Mouse (Mus musculus): Measurements from ENCODE around the gene Cd300c. TPM values are rescaled to one million over a fixed set of nuclear protein-coding genes. Genes with fewer than 3 reads are reported as not detected.
"Not testable (repeated sequence)": the region's sequence is repeated elsewhere in the genome, so short reads cannot be mapped to it uniquely, and the experiment has no call there.

Gene Cd300c
- 0.15 TPM in 1 of 2 replicates, not detected in the other for polyA plus RNA-seq (2012; rRNA removed)

DNA sequence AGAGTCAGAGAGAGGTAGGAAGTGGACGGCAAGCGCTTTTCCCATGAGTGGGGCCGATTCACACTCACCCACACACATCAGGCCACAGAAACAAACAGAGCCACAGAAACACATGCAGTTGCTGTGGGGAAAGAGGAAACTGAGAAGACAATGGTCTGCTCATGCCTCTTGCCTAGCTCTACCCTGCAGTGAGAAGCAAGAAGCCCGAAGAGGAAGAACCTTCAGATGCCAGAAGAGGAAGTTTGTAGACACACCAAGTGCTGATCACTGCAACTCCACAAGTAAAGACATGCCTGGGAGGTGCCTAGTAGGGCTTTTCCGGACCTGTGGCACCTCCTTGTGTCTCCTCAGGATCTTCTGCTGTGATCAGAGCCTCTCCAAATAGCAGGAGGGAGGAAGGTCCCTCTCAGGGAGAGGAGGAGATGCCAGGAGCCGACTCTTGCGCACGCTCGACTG, at the start of gene Cd300c:
Gene Cd300c (minus strand): TSS at position 406 of the 456 bp plus-strand sequence.
- no peak for DNase-seq (ENCODE audit: low read depth)
- TF ChIP-seq POLR2A (IDR thresholded peaks at IDR 0.05; ENCODE audit: borderline replicate concordance, extremely low read depth, insufficient read depth, insufficient read length, poor library complexity, severe bottlenecking) (no peak), CTCF (IDR thresholded peaks at IDR 0.05; ENCODE audit: borderline replicate concordance, extremely low read depth, insufficient read depth, insufficient read length) (no peak)

DNA sequence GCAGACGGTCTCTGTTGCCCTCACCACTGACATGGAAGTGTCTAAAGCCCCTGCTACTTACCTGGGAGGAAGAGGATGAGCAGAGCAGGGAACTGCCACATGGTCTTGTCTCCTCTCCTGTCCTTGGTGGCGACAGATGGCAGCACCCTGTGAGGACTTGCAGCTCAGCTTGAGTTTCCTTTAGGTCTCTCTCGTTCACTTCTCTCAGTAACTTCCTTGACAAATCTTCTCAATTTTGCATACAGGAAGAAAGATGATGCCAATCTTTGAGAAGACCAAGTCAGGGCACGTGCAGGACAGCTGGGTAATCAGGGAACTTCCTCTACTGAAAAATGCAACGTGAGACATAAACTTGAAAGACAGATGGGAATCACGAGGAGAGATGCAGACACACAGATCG, 47.1 kb upstream of the Cd300c start, which contains the start of gene Cd300ld2:
Gene Cd300ld2 (minus strand): TSS at position 101 of the 400 bp plus-strand sequence.
- not testable (repeated sequence) for DNase-seq (ENCODE audit: low read depth)

DNA sequence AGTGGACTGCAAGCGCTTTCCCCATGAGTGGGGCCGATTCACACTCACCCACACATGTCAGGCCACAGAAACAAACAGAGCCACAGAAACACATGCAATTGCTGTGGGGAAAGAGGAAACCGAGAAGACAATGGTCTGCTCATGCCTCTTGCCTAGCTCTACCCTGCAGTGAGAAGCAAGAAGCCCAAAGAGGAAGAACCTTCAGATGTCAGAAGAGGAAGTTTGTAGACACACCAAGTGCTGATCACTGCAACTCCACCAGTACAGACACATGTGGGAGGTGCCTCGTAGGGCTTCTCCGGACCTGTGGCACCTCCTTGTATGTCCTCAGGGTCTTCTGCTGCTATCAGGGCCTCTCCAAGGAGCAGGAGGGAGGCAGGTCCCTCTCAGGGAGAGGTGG, 35.1 kb upstream of the Cd300c start:
- no peak for DNase-seq (ENCODE audit: low read depth)
- TF ChIP-seq POLR2A (IDR thresholded peaks at IDR 0.05; ENCODE audit: borderline replicate concordance, extremely low read depth, insufficient read depth, insufficient read length, poor library complexity, severe bottlenecking) (no peak), CTCF (IDR thresholded peaks at IDR 0.05; ENCODE audit: borderline replicate concordance, extremely low read depth, insufficient read depth, insufficient read length) (no peak)

DNA sequence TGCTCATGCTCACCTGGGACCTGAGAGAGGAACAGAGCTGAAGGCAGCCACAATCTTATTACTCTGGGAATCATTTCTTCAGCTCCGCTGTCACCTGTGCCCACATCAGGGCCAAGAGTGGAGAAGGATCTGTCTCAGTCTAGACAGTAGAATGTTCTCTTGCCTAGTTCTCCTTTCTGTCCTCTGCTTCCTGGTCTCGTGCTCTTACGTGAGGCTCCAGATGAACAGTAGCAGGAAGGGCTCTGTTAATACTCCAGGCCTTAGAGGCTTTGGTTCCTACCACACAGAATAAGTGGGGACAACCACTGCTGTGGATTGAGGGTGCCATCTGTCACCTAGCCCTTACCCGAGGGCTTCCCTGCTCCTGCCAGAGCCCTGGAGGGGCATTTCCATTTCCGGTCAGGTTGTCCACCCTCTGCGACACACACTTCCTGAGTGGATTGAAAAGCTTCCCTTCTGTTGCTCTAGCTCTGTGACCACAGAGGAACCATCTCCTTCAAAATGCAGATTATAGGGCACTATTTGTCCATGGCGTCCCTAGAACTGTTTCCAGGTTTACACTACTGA, 32.6 kb upstream of the Cd300c start, which contains the start of gene Cd300c2:
Gene Cd300c2 (minus strand): TSS at position 407 of the 567 bp plus-strand sequence.
- no peak for DNase-seq (ENCODE audit: low read depth)
- TF ChIP-seq POLR2A (IDR thresholded peaks at IDR 0.05; ENCODE audit: borderline replicate concordance, extremely low read depth, insufficient read depth, insufficient read length, poor library complexity, severe bottlenecking) (no peak), CTCF (IDR thresholded peaks at IDR 0.05; ENCODE audit: borderline replicate concordance, extremely low read depth, insufficient read depth, insufficient read length) (no peak)

DNA sequence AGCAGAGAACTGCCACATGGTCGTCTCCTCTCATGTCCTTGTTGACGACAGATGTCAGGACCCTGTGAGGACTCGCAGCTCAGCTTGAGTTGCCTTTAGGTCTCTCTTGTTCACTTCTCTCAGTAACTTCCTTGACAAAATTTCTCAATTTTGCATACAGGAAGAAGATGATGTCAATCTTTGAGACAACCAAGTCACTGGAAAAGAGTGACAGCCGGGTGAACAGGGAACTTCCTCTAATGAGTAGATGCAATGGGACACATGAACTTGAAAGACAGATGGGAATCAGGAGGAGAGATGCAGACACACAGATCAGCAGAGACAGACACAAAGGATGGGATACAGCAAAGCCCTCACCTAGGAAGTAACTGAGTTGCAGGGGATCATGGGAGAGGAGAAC, 20.8 kb upstream of the Cd300c start, which contains the start of gene Cd300ld:
Gene Cd300ld (minus strand): TSS at position 130 of the 400 bp plus-strand sequence.
- no peak for DNase-seq (ENCODE audit: low read depth)
- TF ChIP-seq POLR2A (IDR thresholded peaks at IDR 0.05; ENCODE audit: borderline replicate concordance, extremely low read depth, insufficient read depth, insufficient read length, poor library complexity, severe bottlenecking) (no peak), CTCF (IDR thresholded peaks at IDR 0.05; ENCODE audit: borderline replicate concordance, extremely low read depth, insufficient read depth, insufficient read length) (no peak)

DNA sequence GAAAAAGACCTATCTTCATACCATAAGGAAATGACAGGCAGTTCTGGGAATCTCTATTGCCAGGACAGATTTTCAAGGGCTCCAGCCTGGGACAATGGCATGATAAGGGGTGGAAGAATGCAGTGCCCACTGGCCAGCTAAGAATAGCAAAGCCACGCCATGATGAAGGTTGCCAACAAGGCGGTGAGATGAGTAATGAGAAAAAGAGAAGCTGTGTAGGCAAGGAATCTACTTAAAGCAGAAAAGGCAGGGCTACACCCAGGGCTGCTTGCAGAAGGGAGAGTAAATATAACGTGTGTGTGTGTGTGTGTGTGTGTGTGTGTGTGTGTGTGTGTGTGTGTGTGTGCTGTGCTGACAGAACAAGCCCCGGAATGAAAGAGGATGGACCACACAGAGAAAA, 12.9 kb upstream of the Cd300c start:
- no peak for DNase-seq (ENCODE audit: low read depth)

DNA sequence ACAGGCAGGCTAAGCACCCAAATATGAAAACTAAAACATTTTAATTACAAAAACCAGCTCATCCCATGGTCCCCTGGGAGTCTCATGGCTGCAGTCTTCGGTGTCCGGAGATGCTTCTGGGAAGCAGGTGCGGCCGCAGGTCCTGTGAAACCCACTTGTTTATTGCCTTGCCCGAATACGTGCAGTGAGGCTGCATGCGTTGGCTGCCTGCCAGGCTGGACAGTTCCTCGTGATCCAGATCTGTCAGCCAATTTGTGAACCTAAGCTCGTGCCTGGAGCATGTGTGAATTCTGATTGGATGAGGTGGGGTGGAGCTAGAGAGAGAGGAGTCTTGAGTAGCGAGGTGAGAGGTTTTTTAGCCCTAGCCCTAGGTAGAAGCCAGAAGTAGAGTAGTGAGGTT, 3.8 kb upstream of the Cd300c start:
- TF ChIP-seq CTCF (IDR thresholded peaks at IDR 0.05; ENCODE audit: borderline replicate concordance, extremely low read depth, insufficient read depth, insufficient read length) (no peak), POLR2A (IDR thresholded peaks at IDR 0.05; ENCODE audit: borderline replicate concordance, extremely low read depth, insufficient read depth, insufficient read length, poor library complexity, severe bottlenecking) (no peak)
- peak; percentile 1 for DNase-seq (ENCODE audit: low read depth)

More for the DNA sequence above, 12.9 kb upstream of the Cd300c start:
- TF ChIP-seq POLR2A (IDR thresholded peaks at IDR 0.05; ENCODE audit: borderline replicate concordance, extremely low read depth, insufficient read depth, insufficient read length, poor library complexity, severe bottlenecking) (no peak), CTCF (IDR thresholded peaks at IDR 0.05; ENCODE audit: borderline replicate concordance, extremely low read depth, insufficient read depth, insufficient read length) (no peak)

DNA sequence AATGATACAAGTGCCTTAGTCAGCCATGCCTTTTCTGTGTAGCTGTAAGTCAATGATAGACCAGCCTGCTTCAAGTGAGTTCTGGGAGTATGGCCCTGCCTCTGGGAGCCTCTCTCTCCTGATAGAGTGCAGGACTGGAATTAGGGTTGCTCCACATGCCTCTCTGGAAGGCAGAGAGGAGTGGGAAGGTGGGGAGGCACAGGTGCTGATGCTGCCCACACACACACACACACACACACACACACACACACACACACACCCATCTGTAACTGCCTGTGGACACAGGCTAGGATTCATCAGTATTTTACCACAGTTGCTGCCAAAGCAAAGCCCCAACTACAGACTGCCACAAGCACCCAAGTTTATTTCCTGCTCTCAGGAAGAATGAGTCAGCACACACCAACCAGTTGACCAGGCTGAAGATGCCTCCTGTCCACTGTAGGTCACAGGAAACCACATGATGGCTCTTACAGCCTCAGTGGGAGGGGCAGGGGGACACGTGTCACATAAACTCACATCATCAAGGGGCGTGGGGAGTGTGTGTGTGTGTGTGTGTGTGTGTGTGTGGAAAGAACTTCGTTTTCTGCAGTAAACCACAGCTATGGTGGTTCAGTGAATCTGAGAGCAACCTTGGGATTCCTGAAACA, 3.7 kb downstream of the Cd300c start:
- no peak for DNase-seq (ENCODE audit: low read depth)
- TF ChIP-seq POLR2A (IDR thresholded peaks at IDR 0.05; ENCODE audit: borderline replicate concordance, extremely low read depth, insufficient read depth, insufficient read length, poor library complexity, severe bottlenecking) (no peak), CTCF (IDR thresholded peaks at IDR 0.05; ENCODE audit: borderline replicate concordance, extremely low read depth, insufficient read depth, insufficient read length) (no peak)

DNA sequence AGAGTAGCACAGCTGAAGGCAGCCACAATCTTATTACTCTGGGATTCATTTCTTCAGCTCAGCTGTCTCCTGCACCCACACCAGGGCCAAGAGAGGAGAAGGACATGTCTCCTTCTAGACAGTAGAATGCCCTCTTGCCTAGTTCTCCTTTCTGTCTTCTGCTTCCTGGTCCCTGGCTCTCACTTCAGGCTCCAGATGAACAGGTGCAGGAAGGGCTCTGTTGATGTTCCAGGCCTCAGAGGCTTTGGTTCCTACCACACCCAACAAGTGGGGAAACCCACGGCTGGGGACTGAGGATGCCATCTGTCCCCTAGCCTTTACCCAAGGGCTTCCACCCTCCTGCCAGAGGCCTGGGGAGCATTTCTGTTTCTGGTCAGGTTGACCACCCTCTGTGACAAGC, 8.6 kb downstream of the Cd300c start:
- no peak for DNase-seq (ENCODE audit: low read depth)
- TF ChIP-seq CTCF (IDR thresholded peaks at IDR 0.05; ENCODE audit: borderline replicate concordance, extremely low read depth, insufficient read depth, insufficient read length) = no peak
- TF ChIP-seq POLR2A (IDR thresholded peaks at IDR 0.05; ENCODE audit: borderline replicate concordance, extremely low read depth, insufficient read depth, insufficient read length, poor library complexity, severe bottlenecking) = no peak

DNA sequence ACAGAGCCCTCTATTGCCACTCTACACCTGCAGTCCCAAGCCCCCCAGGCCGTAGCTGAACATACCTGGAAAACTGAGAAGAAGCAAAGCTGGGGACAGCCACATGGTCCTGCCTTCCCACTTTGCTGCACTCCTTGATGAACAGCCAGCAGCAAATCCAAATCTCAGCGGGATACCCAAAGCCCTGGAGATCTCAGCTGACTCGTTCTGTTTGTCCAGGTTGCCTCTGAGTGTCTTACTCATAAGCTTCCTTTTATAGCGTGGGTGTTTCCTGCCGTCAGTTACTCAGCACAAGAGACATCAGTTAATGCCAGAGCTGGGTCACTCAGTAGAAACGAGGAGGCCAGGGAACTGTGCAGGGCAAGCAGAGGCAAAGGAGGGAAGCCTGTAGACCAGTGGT, 34.8 kb downstream of the Cd300c start, which contains the start of gene Cd300lb:
Gene Cd300lb (minus strand): TSS at position 243 of the 400 bp plus-strand sequence.
- no peak for TF ChIP-seq CTCF (IDR thresholded peaks at IDR 0.05; ENCODE audit: borderline replicate concordance, extremely low read depth, insufficient read depth, insufficient read length)
- TF ChIP-seq POLR2A (IDR thresholded peaks at IDR 0.05; ENCODE audit: borderline replicate concordance, extremely low read depth, insufficient read depth, insufficient read length, poor library complexity, severe bottlenecking) = no peak
- no peak for DNase-seq (ENCODE audit: low read depth)

DNA sequence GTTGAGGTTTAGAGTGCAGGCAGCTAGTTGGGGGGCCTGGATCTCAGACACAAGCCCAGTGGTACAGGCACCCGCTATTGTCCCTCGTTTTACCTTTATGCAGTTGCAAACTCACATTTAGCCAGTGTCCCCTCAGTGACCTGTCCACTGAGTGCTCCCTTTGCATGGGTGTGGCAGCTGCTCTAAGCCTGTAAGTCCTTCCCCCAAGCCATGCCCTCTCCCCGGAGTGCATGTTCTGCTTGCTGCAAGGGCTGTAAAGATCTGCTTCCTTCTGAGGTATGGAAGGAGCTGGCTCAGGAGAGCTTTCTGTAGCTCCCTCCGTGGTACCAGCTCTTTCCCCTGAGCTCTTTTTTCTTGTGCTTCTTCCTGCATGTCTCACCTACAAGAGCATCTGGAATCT, 35.4 kb downstream of the Cd300c start:
- no peak for TF ChIP-seq CTCF (IDR thresholded peaks at IDR 0.05; ENCODE audit: borderline replicate concordance, extremely low read depth, insufficient read depth, insufficient read length)
- TF ChIP-seq POLR2A (IDR thresholded peaks at IDR 0.05; ENCODE audit: borderline replicate concordance, extremely low read depth, insufficient read depth, insufficient read length, poor library complexity, severe bottlenecking) = no peak
- DNase-seq (ENCODE audit: low read depth) = no peak

DNA sequence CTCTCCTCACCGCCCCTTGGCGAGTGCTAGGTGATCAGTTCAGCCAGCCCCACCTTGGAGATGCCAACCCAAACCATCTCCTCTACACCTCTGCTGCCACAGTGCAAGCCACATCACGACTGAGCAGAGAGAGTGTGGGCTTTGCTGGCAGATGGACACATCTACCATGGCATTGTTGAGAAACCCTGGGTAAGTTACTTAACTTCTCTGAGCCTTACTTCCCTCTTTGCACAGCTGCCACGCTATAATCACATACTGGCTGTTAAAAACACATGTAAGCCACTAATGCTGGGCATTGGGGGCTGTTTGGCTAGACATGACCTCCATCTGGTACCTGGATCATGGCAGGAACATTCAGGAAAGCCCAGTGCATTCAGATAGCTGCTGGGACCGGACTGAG, 37.9 kb downstream of the Cd300c start:
- DNase-seq (ENCODE audit: low read depth) = no peak
- TF ChIP-seq CTCF (IDR thresholded peaks at IDR 0.05; ENCODE audit: borderline replicate concordance, extremely low read depth, insufficient read depth, insufficient read length) = no peak
- no peak for TF ChIP-seq POLR2A (IDR thresholded peaks at IDR 0.05; ENCODE audit: borderline replicate concordance, extremely low read depth, insufficient read depth, insufficient read length, poor library complexity, severe bottlenecking)
